Mouse (Mus musculus): Measurements from ENCODE around the gene Stk11ip.
A peak's percentile ranks its signal among the peaks of the same experiment; 100 is the strongest.

Gene Stk11ip

GRCm38 (mm10) chr1:75541496-75541895, 20.2 kb downstream of the Stk11ip start:
- DNase-seq (ENCODE audit: low read depth, low spot score) = no peak

DNA sequence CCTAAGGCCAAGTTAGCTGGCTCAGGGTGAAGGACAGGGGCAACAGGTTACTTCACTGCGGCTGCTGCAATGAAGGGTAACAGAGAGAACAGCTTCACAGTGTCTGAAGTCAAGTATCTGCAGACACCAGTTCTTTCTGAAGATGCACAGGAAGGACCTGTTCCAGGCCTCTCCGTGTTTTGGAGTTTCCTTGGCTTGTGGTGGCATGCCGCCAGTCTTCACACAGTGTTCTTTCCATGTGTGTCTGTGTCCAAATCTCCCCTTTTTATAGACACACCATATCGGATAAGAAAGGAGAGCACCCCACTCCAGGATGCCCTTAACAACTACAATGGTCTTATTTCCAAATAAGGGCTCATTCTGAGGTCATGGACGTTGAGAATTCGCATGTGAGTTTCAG, 23.0 kb downstream of the Stk11ip start:
- DNase-seq (ENCODE audit: low read depth, low spot score) = no peak

- peak; percentile 42 for DNase-seq (ENCODE audit: low read depth, low spot score)
Measured at GRCm38 (mm10) chr1:75545965-75546956, 24.9 kb downstream of the Stk11ip start, which contains the start of gene Slc4a3. Gene Slc4a3, plus strand, starts transcription at chr1:75546266.

DNA sequence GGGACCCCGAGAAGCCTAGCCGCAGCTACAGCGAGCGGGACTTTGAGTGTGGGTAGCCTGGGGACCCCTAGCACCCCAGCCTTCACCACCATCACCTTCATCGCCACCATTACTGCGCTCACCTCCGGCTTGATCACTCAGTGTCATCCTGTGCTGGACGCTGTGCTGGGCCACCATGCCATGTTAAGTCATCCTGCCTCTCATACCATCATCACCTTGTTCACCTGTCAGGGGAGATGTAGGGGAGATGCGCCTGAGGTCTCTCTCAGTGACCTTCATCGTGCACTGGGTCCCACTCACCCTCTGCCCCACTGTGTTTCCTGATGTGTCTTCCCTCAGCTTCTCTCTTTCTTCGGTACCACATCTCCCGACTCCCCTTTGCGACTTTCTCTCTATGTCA, 26.0 kb downstream of the Stk11ip start:
- no peak for DNase-seq (ENCODE audit: low read depth, low spot score)

- DNase-seq (ENCODE audit: low read depth, low spot score) = no peak
Measured at GRCm38 (mm10) chr1:75548083-75548482, 26.8 kb downstream of the Stk11ip start.

DNA sequence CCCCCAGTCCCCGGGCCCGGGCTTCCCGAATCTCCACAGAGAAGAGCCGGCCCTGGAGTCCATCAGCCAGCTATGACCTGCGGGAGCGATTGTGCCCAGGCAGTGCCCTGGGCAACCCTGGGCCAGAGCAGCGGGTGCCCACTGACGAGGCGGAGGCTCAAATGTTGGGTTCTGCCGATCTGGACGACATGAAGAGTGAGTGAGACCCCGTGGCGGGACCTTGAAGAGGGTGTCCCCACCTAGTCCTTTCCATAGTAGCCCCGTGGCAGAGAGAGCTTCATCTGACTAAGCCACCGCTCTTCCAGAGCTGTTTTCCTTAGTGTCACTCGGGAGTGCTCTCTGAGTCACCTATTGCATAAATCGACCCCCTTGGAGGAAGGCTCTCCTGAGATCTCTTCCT, 27.5 kb downstream of the Stk11ip start:
- no peak for DNase-seq (ENCODE audit: low read depth, low spot score)

- no peak for DNase-seq (ENCODE audit: low read depth, low spot score)
Measured at GRCm38 (mm10) chr1:75549289-75550279, 28.3 kb downstream of the Stk11ip start.

- DNase-seq (ENCODE audit: low read depth, low spot score) = no peak
Measured at GRCm38 (mm10) chr1:75550586-75550985, 29.3 kb downstream of the Stk11ip start.

- DNase-seq (ENCODE audit: low read depth, low spot score) = no peak
Measured at GRCm38 (mm10) chr1:75555680-75556079, 34.4 kb downstream of the Stk11ip start.

- DNase-seq (ENCODE audit: low read depth, low spot score) = no peak
Measured at GRCm38 (mm10) chr1:75556143-75556781, 34.9 kb downstream of the Stk11ip start.

GRCm38 (mm10) chr1:75557041-75557440, 35.7 kb downstream of the Stk11ip start:
- no peak for DNase-seq (ENCODE audit: low read depth, low spot score)

DNA sequence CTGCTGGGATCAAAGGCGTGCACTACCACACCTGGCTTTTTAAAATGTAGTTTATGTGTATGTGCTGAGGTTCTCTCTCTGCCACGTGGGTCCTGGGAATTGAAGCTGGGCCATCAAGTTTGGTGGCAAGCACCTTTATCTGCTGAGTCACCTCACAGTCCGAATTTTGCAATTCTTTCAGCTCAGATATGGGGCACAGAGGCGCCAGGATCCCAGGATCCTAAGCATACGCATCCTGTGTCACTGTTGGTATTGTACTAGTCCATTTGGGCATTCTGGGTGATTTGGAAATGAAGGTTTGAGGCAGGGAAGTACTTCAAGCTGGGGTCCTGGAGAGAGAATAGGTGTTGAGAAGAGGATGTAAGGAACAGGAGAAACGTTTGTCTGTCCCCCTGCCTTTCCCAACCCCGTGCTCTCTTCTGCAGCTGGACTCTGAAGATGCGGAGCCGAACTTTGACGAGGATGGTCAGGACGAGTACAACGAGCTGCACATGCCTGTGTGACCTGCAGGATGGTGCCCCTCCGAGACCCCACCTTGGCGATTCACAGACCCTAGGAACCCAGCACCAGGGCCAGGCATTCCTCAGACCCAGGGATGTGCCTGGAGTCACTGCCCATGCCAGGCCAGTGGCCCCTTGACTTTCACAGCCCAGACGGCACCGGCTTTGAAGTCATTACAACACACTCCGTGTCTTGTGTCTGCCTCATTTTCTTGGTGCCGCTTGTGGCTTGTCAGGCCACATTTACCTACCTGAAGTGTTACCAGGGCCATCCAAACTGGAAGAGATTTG, 37.3 kb downstream of the Stk11ip start:
- no peak for DNase-seq (ENCODE audit: low read depth, low spot score)

GRCm38 (mm10) chr1:75559212-75559925, 38.0 kb downstream of the Stk11ip start:
- peak; percentile 89 for DNase-seq (ENCODE audit: low read depth, low spot score)

GRCm38 (mm10) chr1:75560206-75560913, 39.0 kb downstream of the Stk11ip start:
- DNase-seq (ENCODE audit: low read depth, low spot score) = no peak

DNA sequence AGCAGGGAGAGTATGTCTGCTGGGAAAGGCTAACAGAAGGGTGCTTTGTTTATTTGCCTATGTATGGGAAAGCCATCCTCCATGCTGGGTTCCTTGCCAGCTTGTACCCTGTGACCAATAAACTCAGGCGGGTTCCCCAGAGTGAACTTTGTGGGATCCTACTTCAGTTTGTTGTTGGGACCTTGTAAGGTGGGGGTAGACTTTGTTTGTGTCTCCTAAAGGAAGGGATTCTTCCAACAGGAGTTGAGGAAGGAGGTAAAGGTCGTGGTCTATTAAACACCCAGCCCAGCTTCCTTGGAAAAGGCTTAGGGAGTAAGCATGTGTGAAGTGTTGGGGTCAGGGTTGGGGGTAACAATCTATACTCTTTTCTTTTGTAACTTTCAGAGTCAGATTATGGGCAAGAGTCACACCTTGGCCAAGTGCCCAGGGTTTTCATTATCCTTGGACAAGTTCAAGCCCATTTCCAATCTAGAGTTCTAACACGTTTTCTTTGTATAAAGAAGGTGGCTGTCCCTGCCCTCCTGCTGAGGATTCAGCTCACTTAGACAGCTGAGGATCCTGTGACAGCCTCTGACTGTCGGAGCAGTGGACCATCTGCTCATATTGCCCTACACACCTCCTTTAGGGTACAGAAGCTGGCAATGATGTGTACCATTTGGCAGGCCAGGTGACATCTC, 40.0 kb downstream of the Stk11ip start:
- no peak for DNase-seq (ENCODE audit: low read depth, low spot score)

DNA sequence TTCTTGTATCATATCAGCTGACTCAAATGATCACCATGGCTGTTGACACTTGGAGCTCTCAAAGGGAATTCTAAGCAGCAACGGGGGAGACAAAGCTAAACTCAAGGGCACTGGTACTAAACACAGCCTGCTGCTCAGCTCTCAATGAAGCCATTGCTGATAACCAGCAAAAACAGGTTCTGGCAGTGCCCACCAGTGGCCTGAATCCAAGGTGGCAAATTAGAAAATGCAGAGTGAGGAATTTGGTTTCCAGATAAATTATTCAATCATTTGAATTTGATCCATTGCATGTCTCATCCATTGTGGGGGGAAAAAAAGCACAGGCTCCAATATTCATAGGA, 40.5 kb downstream of the Stk11ip start:
- DNase-seq (ENCODE audit: low read depth, low spot score) = no peak

DNA sequence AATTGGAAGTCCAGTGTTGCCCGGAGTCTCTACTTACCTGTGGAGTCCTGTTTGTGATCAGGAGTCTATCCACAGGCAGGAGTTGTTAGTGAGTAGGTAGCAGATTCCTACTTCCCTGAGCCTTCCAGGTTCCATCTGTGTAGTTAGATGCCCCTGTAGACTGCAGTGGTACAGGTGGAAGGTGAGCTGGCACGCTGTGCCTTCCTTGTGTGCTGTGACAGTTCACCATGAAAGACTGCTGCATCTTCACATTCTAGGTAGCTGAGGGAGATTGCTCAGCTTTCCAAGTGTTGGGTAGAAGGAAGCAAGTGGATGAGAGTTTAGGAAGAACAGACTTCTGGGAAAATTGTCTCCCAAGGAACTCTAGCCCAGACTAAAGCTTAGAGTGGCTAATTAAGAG, 42.8 kb downstream of the Stk11ip start:
- DNase-seq (ENCODE audit: low read depth, low spot score) = no peak

DNA sequence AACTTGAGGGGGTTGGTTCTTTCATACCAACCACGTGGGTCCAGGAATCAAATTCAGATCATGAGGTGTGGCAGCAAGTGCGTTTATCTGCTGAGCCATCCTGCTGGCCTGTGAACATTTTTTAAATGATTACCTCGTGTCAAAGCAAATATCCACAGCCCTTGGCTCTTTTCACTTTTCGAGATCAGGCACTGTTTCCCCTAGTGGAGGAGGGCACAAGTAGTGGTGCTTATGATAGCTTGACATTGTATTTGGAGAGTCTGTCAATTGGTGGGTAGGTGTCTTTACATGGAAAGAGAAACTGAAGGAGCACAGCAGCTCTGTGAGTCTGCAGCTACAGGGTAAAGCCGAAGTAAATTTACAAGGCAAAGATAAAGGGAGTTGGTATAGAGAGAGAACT, 43.6 kb downstream of the Stk11ip start:
- DNase-seq (ENCODE audit: low read depth, low spot score) = no peak

DNA sequence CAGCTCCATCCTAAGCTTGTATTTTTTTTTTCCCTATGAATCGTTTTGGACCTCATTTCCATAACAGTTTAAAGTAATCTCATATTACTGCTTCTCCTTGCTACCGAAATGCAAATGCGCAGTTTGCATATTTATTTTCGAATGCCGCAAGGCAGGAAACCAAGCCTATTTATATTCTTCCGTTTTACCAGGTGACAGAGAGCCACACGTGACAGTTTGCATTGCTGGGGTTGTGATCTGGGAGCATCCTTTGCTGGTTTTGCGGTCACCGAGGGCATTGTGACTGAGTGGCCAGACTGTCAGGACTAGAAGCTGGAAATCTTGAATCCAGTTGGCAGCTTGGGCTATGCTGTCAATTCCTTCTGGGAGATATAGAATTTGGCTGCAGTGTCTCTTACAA, 44.3 kb downstream of the Stk11ip start:
- DNase-seq (ENCODE audit: low read depth, low spot score) = no peak
